Mouse (Mus musculus): Measurements from ENCODE around the gene Snapc3. TPM values are rescaled to one million over a fixed set of nuclear protein-coding genes. Genes with fewer than 3 reads are reported as not detected.

Gene Snapc3
- 63.1 and 63.6 TPM in 2 replicates for polyA plus RNA-seq (2014; fragmentation: Nextera tagmentation; extraction: Ambion mirVana)

DNA sequence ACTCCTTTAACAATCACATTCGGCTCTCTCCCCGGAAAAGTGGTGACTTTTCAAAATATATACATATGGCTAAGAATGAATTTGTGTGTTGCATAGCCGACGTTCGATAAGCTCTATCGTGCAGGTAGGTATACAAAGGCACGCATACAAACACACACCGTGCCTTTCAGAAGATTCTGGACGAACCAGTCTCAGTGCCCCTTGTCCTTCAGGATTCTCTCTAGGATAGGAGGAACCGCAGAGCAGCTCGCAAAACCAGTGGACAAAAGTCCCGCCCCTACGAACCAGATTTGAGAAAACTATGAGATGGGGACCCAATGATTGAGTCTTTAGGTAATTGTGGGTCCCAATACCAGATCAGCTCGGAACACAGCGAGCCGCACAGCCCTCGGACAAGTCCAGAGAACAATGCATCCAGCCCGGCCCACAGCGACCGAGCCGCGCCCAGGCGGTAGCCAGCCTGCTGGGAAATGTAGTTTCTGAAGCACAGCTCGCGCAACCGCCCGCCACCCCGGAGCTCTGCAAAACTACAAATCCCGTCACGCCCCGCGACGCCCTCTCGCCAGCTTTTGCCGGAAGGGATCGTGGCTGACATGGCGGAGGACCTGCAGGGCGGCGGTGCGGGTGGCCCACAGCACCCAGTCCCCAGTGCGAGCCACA, at the start of gene Snapc3:
Snapc3 (plus strand) TSS at position 565 of the 660 bp plus-strand sequence.
- Histone ChIP-seq H3K36me3 (replicated peaks; ENCODE audit: control insufficient read depth, insufficient read depth, low read depth, low read length) (no peaks in the 10 kb centered on the region; the same call in 1 of the 2 replicates), H3K4me1 (ENCODE audit: control insufficient read depth, insufficient read depth, low read length) (no peaks in the 10 kb centered on the region), H3K27ac (replicated peaks; ENCODE audit: low read depth, low read length) (peak within 1 kb of the TSS; percentile 57), H3K9ac (replicated peaks; ENCODE audit: low read length) (peak within 1 kb of the TSS; percentile 94), H3K4me3 (ENCODE audit: low read depth, low read length) (peak within 1 kb of the TSS; percentile 97), H3K9me3 (replicated peaks; ENCODE audit: control insufficient read depth, low read length) (no peaks in the 10 kb centered on the region), H3K4me2 (ENCODE audit: low read depth, low read length) (peak within 1 kb of the TSS; percentile 55), H3K27me3 (ENCODE audit: control insufficient read depth, insufficient read depth, low read length) (no peaks in the 10 kb centered on the region)
- ATAC-seq (replicated peaks; ENCODE audit: insufficient number of reproducible peaks, low FRiP score, low TSS enrichment, low read depth) (peak; percentile 99), DNase-seq (ENCODE audit: low spot score) (peak; percentile 98)
- 2% methylated on average over 41 of the region's 41 CpGs for WGBS

DNA sequence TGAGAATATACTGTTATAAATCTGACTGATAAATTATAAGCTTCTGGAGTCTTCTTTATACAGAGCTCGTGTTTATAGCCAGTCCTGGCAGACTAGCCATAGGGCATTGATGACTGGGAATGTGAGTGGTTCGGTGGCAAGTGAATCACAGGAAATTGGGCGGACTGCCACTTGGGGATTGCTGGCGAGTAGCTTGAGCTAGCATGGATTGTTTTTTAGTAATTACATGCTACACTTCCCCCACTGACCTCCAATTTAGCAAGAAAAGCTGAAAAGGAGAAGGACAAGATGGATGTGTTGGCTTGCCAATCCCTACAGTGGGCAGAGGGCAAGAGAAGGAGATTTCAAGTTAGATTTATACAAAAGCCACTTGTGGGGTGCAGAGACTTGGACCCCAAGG, 44.1 kb upstream of the Snapc3 start:
- no peak overlapping the region for H3K4me2 ChIP-seq (ENCODE audit: low read depth, low read length)
- 57% methylated on average over 4 of the region's 4 CpGs for WGBS
- no peak for ATAC-seq (replicated peaks; ENCODE audit: insufficient number of reproducible peaks, low FRiP score, low TSS enrichment, low read depth)
- H3K9me3 ChIP-seq (replicated peaks; ENCODE audit: control insufficient read depth, low read length) = no peaks in the 10 kb centered on the region
- H3K27ac ChIP-seq (replicated peaks; ENCODE audit: low read depth, low read length) = no peak overlapping the region
- no peak overlapping the region for H3K9ac ChIP-seq (replicated peaks; ENCODE audit: low read length)
- H3K4me1 ChIP-seq (ENCODE audit: control insufficient read depth, insufficient read depth, low read length) = no peaks in the 10 kb centered on the region
- no peak overlapping the region for H3K4me3 ChIP-seq (ENCODE audit: low read depth, low read length)
- no peaks in the 10 kb centered on the region for H3K36me3 ChIP-seq (replicated peaks; ENCODE audit: control insufficient read depth, insufficient read depth, low read depth, low read length)
- no peaks in the 10 kb centered on the region for H3K27me3 ChIP-seq (ENCODE audit: control insufficient read depth, insufficient read depth, low read length)
- no peak for DNase-seq (ENCODE audit: low spot score)

DNA sequence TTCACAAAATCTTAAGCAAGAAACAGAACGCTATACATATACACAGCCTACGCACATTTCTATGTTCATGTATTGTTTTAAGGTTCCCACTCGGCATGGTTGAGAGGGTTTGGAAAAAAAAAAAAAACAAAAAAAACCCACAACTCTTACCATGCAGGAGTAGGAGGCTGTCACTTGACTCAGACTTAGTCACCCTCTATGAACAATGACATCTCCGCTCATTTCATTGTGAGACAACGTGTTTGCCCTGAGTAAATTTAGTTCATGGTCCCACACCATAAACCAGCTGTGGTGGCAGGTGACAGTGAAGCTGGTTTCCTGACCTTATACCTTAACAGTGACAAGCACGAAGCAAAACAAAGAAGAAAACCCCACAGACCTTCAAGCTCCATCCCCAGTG, 41.9 kb upstream of the Snapc3 start:
- no peaks in the 10 kb centered on the region for H3K9me3 ChIP-seq (replicated peaks; ENCODE audit: control insufficient read depth, low read length)
- DNase-seq (ENCODE audit: low spot score) = no peak
- H3K27ac ChIP-seq (replicated peaks; ENCODE audit: low read depth, low read length) = no peak overlapping the region
- H3K27me3 ChIP-seq (ENCODE audit: control insufficient read depth, insufficient read depth, low read length) = no peaks in the 10 kb centered on the region
- H3K4me1 ChIP-seq (ENCODE audit: control insufficient read depth, insufficient read depth, low read length) = no peaks in the 10 kb centered on the region
- no peak overlapping the region for H3K9ac ChIP-seq (replicated peaks; ENCODE audit: low read length)
- H3K36me3 ChIP-seq (replicated peaks; ENCODE audit: control insufficient read depth, insufficient read depth, low read depth, low read length) = no peaks in the 10 kb centered on the region
- no peak for ATAC-seq (replicated peaks; ENCODE audit: insufficient number of reproducible peaks, low FRiP score, low TSS enrichment, low read depth)
- no peak overlapping the region for H3K4me2 ChIP-seq (ENCODE audit: low read depth, low read length)
- WGBS = 81% methylated on average over 6 of the region's 6 CpGs
- no peak overlapping the region for H3K4me3 ChIP-seq (ENCODE audit: low read depth, low read length)

DNA sequence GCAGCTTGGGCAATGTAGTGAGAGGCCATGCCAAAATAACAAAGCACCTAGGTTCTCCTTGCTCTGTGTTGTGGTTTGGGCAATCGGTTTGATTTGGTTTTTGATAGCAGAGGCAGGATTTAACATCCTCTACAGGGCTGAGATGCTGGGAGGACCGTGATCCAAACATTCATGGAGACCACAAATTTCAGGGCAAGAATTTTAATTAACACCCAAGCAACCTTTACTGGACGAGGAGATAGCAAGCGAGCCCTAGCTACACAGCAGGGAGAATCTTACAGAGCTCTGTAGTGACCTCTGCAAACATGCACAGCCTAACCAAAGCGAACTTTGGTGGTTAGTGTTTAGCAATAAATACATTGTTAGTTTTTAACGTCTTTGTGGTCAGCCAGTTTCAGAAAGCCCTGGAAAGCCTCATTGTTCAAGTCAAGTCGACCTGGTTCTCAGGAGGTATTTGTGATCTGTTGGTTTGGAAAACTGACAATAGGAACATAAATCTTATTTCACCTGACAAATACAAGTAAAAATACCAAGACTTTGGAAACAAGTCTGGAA, 41.0 kb upstream of the Snapc3 start:
- 82% methylated on average over 7 of the region's 7 CpGs for WGBS
- DNase-seq (ENCODE audit: low spot score) (no peak), ATAC-seq (replicated peaks; ENCODE audit: insufficient number of reproducible peaks, low FRiP score, low TSS enrichment, low read depth) (no peak)
- Histone ChIP-seq H3K27ac (replicated peaks; ENCODE audit: low read depth, low read length) (no peak overlapping the region), H3K4me1 (ENCODE audit: control insufficient read depth, insufficient read depth, low read length) (no peaks in the 10 kb centered on the region), H3K36me3 (replicated peaks; ENCODE audit: control insufficient read depth, insufficient read depth, low read depth, low read length) (no peaks in the 10 kb centered on the region), H3K4me2 (ENCODE audit: low read depth, low read length) (no peak overlapping the region), H3K27me3 (ENCODE audit: control insufficient read depth, insufficient read depth, low read length) (no peaks in the 10 kb centered on the region), H3K4me3 (ENCODE audit: low read depth, low read length) (no peak overlapping the region), H3K9me3 (replicated peaks; ENCODE audit: control insufficient read depth, low read length) (no peaks in the 10 kb centered on the region), H3K9ac (replicated peaks; ENCODE audit: low read length) (no peak overlapping the region)

DNA sequence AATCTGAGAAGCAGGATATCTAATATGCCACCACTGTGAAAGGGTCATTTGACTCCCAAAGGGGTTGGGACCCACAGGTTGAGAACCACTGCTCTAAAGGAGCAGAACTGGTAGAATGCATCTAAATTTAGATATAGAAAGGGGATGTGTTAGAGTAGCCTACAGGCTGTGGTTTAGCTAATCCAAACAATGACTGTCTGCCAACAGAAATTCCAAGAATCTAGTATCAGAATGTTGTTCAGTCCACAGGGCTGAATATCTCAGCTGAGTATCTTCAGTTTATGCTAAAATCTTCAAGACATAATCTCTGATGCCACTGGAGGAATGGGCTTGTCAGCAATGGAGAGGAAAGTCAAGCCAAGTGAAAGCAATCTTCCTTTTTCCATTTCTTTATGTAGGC, 38.5 kb upstream of the Snapc3 start:
- no peak overlapping the region for H3K4me2 ChIP-seq (ENCODE audit: low read depth, low read length)
- H3K9ac ChIP-seq (replicated peaks; ENCODE audit: low read length) = no peak overlapping the region
- H3K36me3 ChIP-seq (replicated peaks; ENCODE audit: control insufficient read depth, insufficient read depth, low read depth, low read length) = no peaks in the 10 kb centered on the region
- ATAC-seq (replicated peaks; ENCODE audit: insufficient number of reproducible peaks, low FRiP score, low TSS enrichment, low read depth) (no peak), DNase-seq (ENCODE audit: low spot score) (no peak)
- H3K4me1 ChIP-seq (ENCODE audit: control insufficient read depth, insufficient read depth, low read length) = no peaks in the 10 kb centered on the region
- H3K9me3 ChIP-seq (replicated peaks; ENCODE audit: control insufficient read depth, low read length) = no peaks in the 10 kb centered on the region
- H3K27me3 ChIP-seq (ENCODE audit: control insufficient read depth, insufficient read depth, low read length) = no peaks in the 10 kb centered on the region
- H3K27ac ChIP-seq (replicated peaks; ENCODE audit: low read depth, low read length) = no peak overlapping the region
- no peak overlapping the region for H3K4me3 ChIP-seq (ENCODE audit: low read depth, low read length)

DNA sequence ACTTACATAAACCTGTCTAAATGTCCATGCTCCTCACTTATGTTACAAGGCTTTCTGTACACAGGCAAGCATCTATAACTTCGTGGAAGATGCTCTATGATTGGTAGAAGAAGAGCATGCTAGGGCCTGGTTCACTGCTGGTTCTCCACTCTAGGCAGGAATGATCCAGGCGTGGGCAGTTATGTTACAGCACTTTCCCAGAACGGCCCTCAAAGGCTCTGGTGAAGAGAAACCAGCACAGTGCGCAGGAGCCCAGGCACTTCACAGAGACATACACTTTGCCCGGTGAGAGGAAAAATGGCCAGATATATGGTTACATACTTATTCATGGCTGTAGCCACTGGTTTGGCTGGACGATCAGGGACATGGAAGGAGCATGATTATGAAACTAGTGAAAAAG, 37.8 kb upstream of the Snapc3 start:
- no peak for DNase-seq (ENCODE audit: low spot score)

DNA sequence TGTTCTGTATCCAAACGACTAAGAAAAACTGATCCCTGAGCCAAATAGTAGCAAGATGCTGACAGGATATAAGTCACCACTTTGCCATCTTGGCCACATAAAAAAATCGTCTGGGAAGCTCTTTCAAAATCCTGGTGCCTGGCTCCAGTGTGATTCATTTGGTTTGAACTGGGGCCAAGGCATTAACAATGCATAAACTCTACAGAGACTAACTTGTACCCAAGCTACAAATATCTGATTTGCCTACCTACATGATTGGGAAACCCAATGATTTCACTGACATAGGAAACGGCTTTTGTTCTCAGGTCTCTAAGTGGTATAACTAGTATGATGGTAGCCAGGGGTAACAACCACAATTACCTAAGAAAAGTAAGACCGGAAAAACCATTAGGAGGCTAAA, 37.3 kb upstream of the Snapc3 start:
- H3K4me3 ChIP-seq (ENCODE audit: low read depth, low read length) = no peak overlapping the region
- no peak overlapping the region for H3K27ac ChIP-seq (replicated peaks; ENCODE audit: low read depth, low read length)
- DNase-seq (ENCODE audit: low spot score) = no peak
- H3K27me3 ChIP-seq (ENCODE audit: control insufficient read depth, insufficient read depth, low read length) = no peaks in the 10 kb centered on the region
- H3K4me1 ChIP-seq (ENCODE audit: control insufficient read depth, insufficient read depth, low read length) = no peaks in the 10 kb centered on the region
- no peaks in the 10 kb centered on the region for H3K9me3 ChIP-seq (replicated peaks; ENCODE audit: control insufficient read depth, low read length)
- 85% methylated on average over 4 of the region's 4 CpGs for WGBS
- H3K9ac ChIP-seq (replicated peaks; ENCODE audit: low read length) = no peak overlapping the region
- H3K36me3 ChIP-seq (replicated peaks; ENCODE audit: control insufficient read depth, insufficient read depth, low read depth, low read length) = no peaks in the 10 kb centered on the region
- no peak overlapping the region for H3K4me2 ChIP-seq (ENCODE audit: low read depth, low read length)
- no peak for ATAC-seq (replicated peaks; ENCODE audit: insufficient number of reproducible peaks, low FRiP score, low TSS enrichment, low read depth)

More for the DNA sequence above, 37.8 kb upstream of the Snapc3 start:
- Histone ChIP-seq H3K4me3 (ENCODE audit: low read depth, low read length) (no peak overlapping the region), H3K36me3 (replicated peaks; ENCODE audit: control insufficient read depth, insufficient read depth, low read depth, low read length) (no peaks in the 10 kb centered on the region), H3K9ac (replicated peaks; ENCODE audit: low read length) (no peak overlapping the region), H3K4me2 (ENCODE audit: low read depth, low read length) (no peak overlapping the region), H3K27me3 (ENCODE audit: control insufficient read depth, insufficient read depth, low read length) (no peaks in the 10 kb centered on the region), H3K9me3 (replicated peaks; ENCODE audit: control insufficient read depth, low read length) (no peaks in the 10 kb centered on the region), H3K27ac (replicated peaks; ENCODE audit: low read depth, low read length) (no peak overlapping the region), H3K4me1 (ENCODE audit: control insufficient read depth, insufficient read depth, low read length) (no peaks in the 10 kb centered on the region)
- no peak for ATAC-seq (replicated peaks; ENCODE audit: insufficient number of reproducible peaks, low FRiP score, low TSS enrichment, low read depth)
- 85% methylated on average over 6 of the region's 6 CpGs for WGBS

DNA sequence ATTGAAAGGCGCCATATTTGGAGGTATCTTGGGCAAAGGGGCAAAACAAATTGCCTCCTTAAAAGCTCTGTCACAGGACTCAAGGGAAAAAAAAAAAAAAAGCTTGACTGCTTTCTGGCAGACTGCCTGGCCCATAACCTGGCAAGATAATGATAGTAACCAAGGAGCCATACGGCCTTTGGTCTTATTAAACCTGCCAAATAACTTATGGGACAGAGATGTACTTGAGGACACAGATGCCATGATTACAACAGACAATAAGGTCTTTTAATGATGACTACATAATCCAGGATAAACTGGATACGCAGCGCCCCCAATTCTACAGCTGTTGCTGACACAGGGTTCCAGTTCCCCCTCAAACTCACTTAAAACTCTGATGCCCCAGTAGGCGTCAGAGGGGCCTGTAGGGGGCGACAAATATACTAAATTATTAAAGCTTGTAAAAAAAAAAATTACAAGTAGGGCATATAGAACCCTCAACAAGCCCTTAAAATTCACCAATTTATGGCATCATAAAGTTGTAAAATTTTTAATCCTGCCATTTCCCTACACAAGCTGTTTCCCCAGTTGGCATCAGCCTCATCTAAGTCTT, 33.5 kb upstream of the Snapc3 start:
- Histone ChIP-seq H3K9ac (replicated peaks; ENCODE audit: low read length) (no peak overlapping the region), H3K4me1 (ENCODE audit: control insufficient read depth, insufficient read depth, low read length) (no peaks in the 10 kb centered on the region), H3K9me3 (replicated peaks; ENCODE audit: control insufficient read depth, low read length) (no peaks in the 10 kb centered on the region), H3K36me3 (replicated peaks; ENCODE audit: control insufficient read depth, insufficient read depth, low read depth, low read length) (no peaks in the 10 kb centered on the region), H3K27ac (replicated peaks; ENCODE audit: low read depth, low read length) (no peak overlapping the region), H3K4me2 (ENCODE audit: low read depth, low read length) (no peak overlapping the region), H3K4me3 (ENCODE audit: low read depth, low read length) (no peak overlapping the region), H3K27me3 (ENCODE audit: control insufficient read depth, insufficient read depth, low read length) (no peaks in the 10 kb centered on the region)
- 54% methylated on average over 6 of the region's 6 CpGs for WGBS
- ATAC-seq (replicated peaks; ENCODE audit: insufficient number of reproducible peaks, low FRiP score, low TSS enrichment, low read depth) (no peak), DNase-seq (ENCODE audit: low spot score) (peak; percentile 59)

Measured in embryonic facial prominence, embryonic 11.5 days (tissue).